Mouse (Mus musculus) right cerebral cortex, adult 18-20 months (tissue): ENCODE results near the gene Ints5.

Experiments
- DNase-seq: peaks from one replicate; pipeline ENCODE4 v3.0.0; 2022; ENCODE audit warnings: mixed read lengths

Ints5 gene

DNA sequence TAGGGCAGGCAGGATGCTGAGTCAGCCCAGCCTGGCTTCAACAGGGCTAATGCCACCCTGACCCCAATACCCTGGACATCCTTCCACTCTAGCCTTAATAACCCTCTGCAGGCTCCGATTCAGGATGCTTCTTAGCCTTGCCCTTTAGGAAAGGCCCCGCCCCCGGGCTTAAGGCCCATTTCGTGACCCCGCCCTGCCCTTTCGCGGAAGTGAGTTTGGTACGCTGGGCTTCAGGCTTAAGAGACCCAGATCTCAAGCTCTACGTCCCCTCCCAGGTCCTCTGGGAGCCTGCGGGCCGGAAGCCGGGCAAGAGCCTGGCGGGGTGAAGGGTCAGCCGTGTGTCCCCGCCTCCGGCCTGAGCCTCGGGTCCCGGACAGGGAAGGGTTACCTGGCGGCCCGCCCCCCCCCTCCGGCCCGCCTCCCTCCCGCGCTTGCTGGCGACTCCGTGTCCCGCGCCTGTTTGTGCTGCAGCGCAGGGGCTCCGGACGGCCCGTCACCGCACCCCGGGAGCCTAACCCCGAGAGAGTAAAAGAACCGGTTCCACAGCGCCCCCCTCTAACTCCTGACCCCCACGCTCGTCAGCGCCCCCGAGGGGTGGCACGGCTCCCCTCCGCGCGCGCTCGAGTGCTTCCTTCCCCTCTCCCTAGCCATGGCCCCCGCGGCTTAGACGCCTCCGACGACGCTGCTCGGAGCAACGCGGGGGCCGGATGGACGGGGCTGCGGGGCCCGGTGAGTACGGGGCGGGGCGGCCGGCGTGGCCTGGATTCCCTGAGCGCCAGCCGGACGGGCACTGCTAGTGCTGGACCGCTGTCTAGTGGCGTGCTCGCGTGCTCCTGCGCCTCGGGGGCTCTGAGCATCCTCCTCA, 36.7 kb downstream of the Ints5 start, which contains the start of the genes Rom1 and Eml3:
Gene Rom1, minus strand, starts transcription at position 133 of the 865 bp plus-strand sequence.
Gene Eml3, plus strand, starts transcription at position 329 of the 865 bp plus-strand sequence.
- no peak for DNase-seq

DNA sequence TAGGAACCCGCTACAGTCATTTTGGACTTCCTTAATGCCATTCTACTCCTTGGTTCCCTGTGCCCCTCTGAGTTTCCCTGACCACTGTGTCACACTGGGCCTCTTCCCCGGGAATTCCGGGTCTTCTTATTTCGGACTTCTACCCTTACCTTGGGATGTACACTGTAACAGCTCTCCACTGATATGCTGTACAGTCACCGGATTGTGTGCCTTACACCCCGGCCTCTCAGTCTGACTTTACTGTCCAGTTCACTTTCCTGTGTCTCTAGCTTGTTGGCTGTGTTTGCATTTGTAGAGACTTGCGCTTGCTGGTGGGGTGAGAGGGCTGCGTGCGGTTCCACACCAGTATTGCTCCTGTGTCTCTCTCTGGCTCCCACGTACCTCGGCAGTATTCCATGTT, 37.3 kb downstream of the Ints5 start:
- DNase-seq: no peak

DNA sequence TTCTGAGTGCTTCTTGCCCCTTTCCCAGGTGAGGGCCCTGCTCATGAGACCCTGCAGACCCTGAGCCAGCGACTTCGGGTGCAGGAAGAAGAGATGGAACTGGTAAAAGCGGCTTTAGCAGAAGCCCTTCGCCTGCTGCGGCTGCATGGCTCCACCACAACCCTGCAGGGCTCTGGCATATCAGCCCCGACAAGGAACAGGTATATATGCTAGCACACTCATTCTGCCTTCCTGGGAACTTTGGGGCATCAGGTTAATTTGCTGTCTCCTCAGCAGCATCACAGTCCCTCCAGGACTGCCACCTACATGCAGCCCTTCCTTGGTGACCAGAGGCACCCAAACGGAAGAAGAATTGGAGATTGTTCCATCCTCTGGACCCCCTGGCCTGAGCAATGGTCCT, 38.0 kb downstream of the Ints5 start:
- no peak for DNase-seq

DNA sequence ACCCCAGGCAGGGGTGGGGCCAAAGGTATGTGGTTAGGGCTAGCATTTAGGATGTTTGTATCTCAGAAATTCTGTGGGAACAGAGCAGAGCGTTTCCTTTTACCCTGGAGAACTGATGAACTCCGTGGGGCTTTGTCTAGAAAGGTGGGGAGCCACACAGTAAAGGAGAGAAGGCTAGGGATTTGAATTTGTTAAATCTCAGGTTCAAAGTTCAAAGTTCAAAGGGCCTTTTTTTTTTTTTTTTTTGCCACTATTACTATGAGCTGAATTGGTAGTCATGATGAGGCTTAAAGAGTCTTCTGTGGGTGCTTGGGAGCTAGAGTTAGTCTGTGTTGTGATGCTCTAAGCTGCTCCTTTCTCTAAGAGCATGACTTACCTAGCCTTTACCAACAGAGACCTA, 43.9 kb downstream of the Ints5 start:
- DNase-seq: no peak

DNA sequence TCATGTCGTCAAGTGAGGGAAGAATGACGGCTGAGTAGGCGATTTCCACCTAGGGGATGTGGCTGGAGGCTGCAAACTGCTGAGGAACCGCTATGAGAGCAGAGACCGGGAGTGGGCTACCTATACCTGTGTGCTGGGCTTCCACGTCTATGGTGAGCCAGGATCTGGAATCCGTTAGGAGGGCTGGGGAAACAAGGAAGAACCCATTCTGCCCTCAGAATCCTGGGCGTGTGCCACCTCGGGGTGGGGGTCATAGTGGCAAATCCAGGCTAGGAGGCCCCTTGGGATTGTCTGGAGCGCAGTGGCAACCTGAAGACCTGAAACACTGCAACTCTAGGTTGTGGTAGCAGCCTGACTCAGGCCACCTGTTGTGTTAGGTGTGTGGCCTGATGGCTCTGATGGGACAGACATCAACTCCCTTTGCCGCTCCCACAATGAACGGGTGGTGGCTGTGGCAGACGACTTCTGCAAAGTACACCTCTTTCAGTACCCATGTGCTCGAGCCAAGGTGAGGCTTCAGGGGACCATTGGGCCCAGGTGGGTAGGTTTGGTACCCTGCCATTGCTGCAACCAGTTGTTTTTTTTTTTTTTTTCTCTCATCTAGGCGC, 47.8 kb downstream of the Ints5 start:
- no peak for DNase-seq

DNA sequence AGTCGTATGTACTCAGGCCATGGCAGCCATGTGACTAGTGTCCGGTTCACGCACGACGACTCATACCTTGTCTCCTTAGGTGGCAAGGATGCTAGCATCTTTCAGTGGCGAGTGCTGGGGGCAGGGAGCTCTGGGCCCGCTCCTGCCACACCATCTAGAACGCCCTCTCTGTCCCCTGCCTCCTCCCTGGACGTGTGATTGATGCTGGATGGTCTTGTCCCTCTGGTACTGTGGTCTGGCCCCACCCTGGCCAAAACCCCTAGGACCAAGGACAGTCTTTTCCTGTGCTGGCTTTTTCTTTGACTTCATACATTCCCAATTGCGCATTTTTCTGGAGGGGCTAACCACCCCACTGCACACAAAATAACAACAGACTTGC, 48.3 kb downstream of the Ints5 start:
- no peak for DNase-seq

DNA sequence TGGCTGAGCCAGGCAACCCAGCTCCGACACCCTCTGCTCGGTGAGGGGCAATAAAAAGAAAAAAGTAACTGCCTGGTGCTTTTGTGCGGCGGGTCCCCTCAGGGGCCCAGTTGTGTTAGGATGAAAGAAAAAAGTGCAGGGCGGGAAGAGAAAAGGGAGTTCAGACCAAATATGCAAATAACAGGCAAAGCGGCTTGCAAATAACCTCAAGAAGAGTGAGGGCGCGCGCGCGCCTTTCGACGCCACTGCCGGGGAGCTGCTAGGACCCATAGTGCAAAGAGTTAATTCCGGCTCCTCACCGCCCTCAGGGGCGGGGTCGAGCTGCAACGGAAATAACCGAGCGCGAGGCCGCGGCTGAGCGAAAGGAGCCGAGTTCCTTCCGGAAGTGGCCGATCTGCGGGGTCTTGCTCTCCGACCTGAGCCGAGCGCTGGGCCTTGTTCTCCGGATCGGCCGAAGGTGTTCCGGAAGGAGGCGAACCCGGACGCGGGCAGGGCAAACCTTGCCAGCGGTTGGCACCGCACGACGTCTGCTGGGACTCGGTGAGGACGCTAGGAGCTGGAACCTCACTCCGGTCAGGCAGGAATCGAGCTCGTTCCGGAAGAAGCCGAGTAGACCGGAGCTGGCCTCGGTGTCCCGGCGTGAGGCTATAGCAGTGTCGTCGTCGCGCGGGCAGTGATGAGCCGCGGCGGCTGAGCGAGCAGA, 48.9 kb downstream of the Ints5 start, which contains the start of gene Mta2:
Gene Mta2, plus strand, starts transcription at position 361 of the 703 bp plus-strand sequence.
- peak; percentile 94 for DNase-seq

DNA sequence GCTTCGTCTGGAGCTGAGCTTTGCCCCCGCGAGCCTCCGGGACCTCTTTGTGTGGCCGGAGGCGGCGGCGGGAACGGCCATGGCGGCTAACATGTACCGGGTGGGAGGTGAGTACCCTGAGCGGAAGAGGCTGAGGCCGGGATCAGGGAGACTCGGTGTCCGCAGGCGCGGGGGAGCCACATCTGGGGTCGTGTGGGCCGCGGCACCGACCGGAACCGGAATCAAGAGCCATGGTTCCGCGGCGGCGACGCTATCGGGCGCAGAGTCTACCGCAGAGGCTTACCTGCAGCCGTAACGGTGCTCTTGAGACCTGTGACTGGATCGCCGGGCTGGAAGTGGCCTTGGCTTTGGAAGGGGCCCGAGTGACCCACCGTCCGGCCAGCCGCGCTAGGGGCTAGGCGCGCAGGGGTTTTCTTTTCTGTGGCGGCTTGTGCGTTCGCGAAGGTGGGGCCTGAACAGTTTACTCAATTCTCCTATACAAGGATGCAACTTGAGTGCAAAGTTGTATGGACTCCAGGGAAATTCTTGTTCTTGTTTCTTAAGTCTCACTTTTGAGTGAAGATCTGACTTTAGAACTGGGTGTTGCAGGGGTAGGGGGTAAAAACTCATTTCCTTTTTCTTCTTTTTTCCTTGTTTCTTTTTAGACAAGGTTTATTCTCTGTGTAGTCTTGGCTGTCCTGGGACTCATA, 49.6 kb downstream of the Ints5 start:
- DNase-seq: peak; percentile 51

DNA sequence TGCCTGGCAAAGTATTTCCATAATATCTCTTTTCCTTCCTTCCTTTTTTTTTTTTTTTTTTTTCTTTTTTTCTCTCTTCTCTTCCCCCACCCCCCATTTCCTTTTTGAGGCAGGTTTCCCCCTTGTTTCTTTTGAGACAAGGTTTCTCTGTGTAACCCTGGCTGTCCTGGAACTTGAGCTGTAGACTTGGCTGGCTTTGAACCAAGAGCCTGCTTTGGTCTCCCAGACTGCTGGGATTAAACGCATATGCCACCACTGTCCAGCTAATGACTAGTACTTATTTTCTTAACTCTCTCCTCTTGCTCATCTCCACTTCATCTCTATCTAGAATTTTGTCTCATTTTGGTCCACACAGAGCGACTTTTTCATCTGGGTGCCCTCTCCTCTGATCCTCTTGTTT, 50.2 kb downstream of the Ints5 start:
- DNase-seq: no peak

DNA sequence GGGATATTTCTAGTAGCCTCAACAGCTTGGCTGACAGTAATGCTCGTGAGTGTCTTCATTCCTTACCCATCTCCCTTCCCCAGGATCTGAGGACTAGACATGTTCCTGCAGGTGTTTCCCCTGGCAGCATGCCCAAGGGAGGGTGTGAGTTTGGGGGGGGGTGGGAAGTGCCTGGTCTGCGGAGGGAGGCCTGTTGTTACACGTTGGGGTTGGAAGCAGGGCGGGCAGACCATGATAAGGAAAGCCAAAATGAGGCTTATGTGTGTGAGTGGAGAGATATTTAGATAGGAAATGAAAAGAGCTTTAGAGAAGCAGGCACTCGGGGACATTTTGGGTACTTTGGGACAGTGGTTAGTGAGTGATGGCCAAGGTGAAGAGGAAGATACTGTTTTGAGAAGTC, 51.3 kb downstream of the Ints5 start:
- DNase-seq: no peak

DNA sequence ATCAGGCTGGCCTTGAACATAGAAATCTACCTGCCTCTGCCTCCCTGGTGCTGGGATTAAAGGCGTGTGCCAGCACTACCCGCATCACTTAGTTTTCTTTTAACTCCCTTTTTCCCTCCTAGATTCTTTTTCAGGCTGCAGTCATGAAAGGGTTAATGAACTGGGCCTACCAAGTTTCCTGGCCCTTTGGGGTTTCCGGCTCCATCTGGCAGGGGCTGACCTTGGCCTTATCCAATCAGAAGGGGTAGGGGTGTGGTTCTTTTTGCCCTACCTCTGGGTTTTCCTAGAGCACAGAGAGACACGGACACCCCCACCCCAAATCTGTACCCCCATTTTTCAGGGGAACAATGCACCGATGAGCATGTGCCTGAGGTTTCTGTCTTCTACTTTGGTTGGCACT, 51.9 kb downstream of the Ints5 start:
- DNase-seq: no peak

DNA sequence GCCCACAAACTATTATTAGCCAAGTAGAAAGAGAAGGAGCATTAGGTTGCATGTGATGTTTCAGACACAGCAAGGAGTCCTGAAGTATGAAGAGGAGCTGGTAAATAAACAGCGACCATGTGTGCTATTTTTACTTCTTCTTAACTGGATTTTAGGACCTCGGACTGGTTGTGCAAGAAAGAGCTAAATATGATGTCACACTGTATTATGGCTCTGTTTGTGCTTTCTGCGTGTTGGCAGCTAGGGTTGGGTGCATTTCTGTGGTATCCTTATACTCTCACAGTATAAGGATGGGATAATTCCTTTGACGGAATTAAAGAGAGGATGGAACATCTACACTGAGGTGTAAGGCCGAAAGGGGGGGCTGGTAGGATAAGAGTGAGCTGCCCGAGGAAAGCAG, 52.4 kb downstream of the Ints5 start:
- DNase-seq: no peak

DNA sequence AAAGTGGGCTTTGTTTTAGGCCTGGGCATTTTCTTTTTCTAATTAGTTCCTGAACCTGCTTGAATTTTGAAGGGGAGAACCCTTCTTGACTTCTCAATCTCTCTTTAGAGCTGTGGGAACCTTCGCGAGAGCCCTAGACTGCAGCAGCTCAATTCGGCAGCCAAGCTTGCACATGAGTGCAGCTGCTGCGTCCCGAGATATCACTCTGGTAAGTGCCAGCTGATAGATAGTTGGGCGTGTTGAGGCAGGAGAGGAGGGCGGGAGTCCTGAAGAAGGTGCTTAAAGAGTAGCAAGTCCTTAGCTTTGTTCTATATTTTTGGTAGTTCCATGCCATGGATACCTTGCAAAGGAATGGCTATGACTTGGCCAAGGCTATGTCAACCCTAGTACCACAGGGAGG, 54.1 kb downstream of the Ints5 start:
- DNase-seq: no peak
